Mouse (Mus musculus): ENCODE results near the gene Nell2. TPM values are rescaled to one million over a fixed set of nuclear protein-coding genes. Genes with fewer than 3 reads are reported as not detected.

The Nell2 gene
- polyA plus RNA-seq, 1 experiment from 2014 or later, result 194 TPM

- no peaks in the 10 kb centered on the region for H3K9me3 ChIP-seq (replicated peaks)
- H3K9ac ChIP-seq (replicated peaks), result no peak overlapping the region
- H3K36me3 ChIP-seq, result no peaks in the 10 kb centered on the region
- H3K4me3 ChIP-seq (replicated peaks), result no peak overlapping the region
- no peaks in the 10 kb centered on the region for H3K27me3 ChIP-seq (replicated peaks)
- WGBS, result 89% methylated on average over 3 of the region's 3 CpGs
- H3K4me2 ChIP-seq, result no peak overlapping the region
- H3K27ac ChIP-seq (replicated peaks), result no peak overlapping the region
- H3K4me1 ChIP-seq, result no peaks in the 10 kb centered on the region
- ATAC-seq (ENCODE audit: low FRiP score), result no peak
These were observed 291.9 kb downstream of the Nell2 start for GRCm38 (mm10) chr15:95236509-95236908.

GRCm38 (mm10) chr15:95231171-95231570 lies 297.2 kb downstream of the Nell2 start:
- ATAC-seq (ENCODE audit: low FRiP score), result no peak
- H3K9me3 ChIP-seq (replicated peaks), result no peaks in the 10 kb centered on the region
- H3K27me3 ChIP-seq (replicated peaks), result no peaks in the 10 kb centered on the region
- no peaks in the 10 kb centered on the region for H3K4me1 ChIP-seq
- WGBS, result 92% methylated on average over 13 of the region's 13 CpGs
- H3K27ac ChIP-seq (replicated peaks), result no peak overlapping the region
- H3K36me3 ChIP-seq, result peaks cover 2% of the 10 kb centered on the region; the same call in 1 of the 2 replicates
- H3K4me3 ChIP-seq (replicated peaks), result no peak overlapping the region
- no peak overlapping the region for H3K4me2 ChIP-seq
- H3K9ac ChIP-seq (replicated peaks), result no peak overlapping the region

- H3K27ac ChIP-seq (replicated peaks), result 0 out of 2 replicates have a peak overlapping the region, but pooled peaks have one; percentile 28
- 35% methylated on average over 12 of the region's 12 CpGs for WGBS
- H3K9ac ChIP-seq (replicated peaks), result no peak overlapping the region
- no peaks in the 10 kb centered on the region for H3K27me3 ChIP-seq (replicated peaks)
- no peak for ATAC-seq (ENCODE audit: low FRiP score)
- no peaks in the 10 kb centered on the region for H3K9me3 ChIP-seq (replicated peaks)
- peaks cover 6% of the 10 kb centered on the region; the same call in 1 of the 2 replicates for H3K36me3 ChIP-seq
- no peak overlapping the region for H3K4me2 ChIP-seq
- no peak overlapping the region for H3K4me3 ChIP-seq (replicated peaks)
- H3K4me1 ChIP-seq, result peaks cover 15% of the 10 kb centered on the region
These were observed 311.6 kb downstream of the Nell2 start for GRCm38 (mm10) chr15:95216640-95217365.

- H3K4me1 ChIP-seq, result no peaks in the 10 kb centered on the region
- no peak overlapping the region for H3K4me2 ChIP-seq
- no peak overlapping the region for H3K4me3 ChIP-seq (replicated peaks)
- 72% methylated on average over 4 of the region's 4 CpGs for WGBS
- H3K27ac ChIP-seq (replicated peaks), result no peak overlapping the region
- no peaks in the 10 kb centered on the region for H3K27me3 ChIP-seq (replicated peaks)
- no peak overlapping the region for H3K9ac ChIP-seq (replicated peaks)
- no peak for ATAC-seq (ENCODE audit: low FRiP score)
- no peaks in the 10 kb centered on the region for H3K36me3 ChIP-seq
- H3K9me3 ChIP-seq (replicated peaks), result no peaks in the 10 kb centered on the region
These were observed 317.8 kb downstream of the Nell2 start for GRCm38 (mm10) chr15:95210551-95210950.

- no peaks in the 10 kb centered on the region for H3K4me1 ChIP-seq
- H3K9ac ChIP-seq (replicated peaks), result no peak overlapping the region
- no peak overlapping the region for H3K4me3 ChIP-seq (replicated peaks)
- H3K36me3 ChIP-seq, result no peaks in the 10 kb centered on the region
- 78% methylated on average over 4 of the region's 4 CpGs for WGBS
- no peak for ATAC-seq (ENCODE audit: low FRiP score)
- no peaks in the 10 kb centered on the region for H3K9me3 ChIP-seq (replicated peaks)
- H3K4me2 ChIP-seq, result no peak overlapping the region
- H3K27me3 ChIP-seq (replicated peaks), result no peaks in the 10 kb centered on the region
- no peak overlapping the region for H3K27ac ChIP-seq (replicated peaks)
These were observed 319.2 kb downstream of the Nell2 start for GRCm38 (mm10) chr15:95209186-95209585.

GRCm38 (mm10) chr15:95193661-95194280 lies 334.6 kb downstream of the Nell2 start:
- Histone ChIP-seq H3K27me3 (replicated peaks) (no peaks in the 10 kb centered on the region), H3K4me2 (no peak overlapping the region), H3K36me3 (no peaks in the 10 kb centered on the region), H3K27ac (replicated peaks) (no peak overlapping the region), H3K4me3 (replicated peaks) (no peak overlapping the region), H3K9me3 (replicated peaks) (no peaks in the 10 kb centered on the region), H3K4me1 (no peaks in the 10 kb centered on the region), H3K9ac (replicated peaks) (no peak overlapping the region)
- WGBS, result 66% methylated on average over 9 of the region's 9 CpGs
- ATAC-seq (ENCODE audit: low FRiP score), result no peak

GRCm38 (mm10) chr15:95192951-95193350 lies 335.4 kb downstream of the Nell2 start:
- H3K4me1 ChIP-seq, result no peaks in the 10 kb centered on the region
- WGBS, result 77% methylated on average over 8 of the region's 8 CpGs
- H3K4me3 ChIP-seq (replicated peaks), result no peak overlapping the region
- H3K36me3 ChIP-seq, result no peaks in the 10 kb centered on the region
- ATAC-seq (ENCODE audit: low FRiP score), result no peak
- no peaks in the 10 kb centered on the region for H3K9me3 ChIP-seq (replicated peaks)
- no peak overlapping the region for H3K4me2 ChIP-seq
- H3K9ac ChIP-seq (replicated peaks), result no peak overlapping the region
- no peaks in the 10 kb centered on the region for H3K27me3 ChIP-seq (replicated peaks)
- H3K27ac ChIP-seq (replicated peaks), result no peak overlapping the region

- Histone ChIP-seq H3K4me3 (replicated peaks) (no peak overlapping the region), H3K27me3 (replicated peaks) (no peaks in the 10 kb centered on the region), H3K9ac (replicated peaks) (no peak overlapping the region), H3K4me2 (0 out of 2 replicates have a peak overlapping the region, but pooled peaks have one; percentile 5), H3K36me3 (no peaks in the 10 kb centered on the region), H3K27ac (replicated peaks) (no peak overlapping the region), H3K4me1 (peaks cover 10% of the 10 kb centered on the region), H3K9me3 (replicated peaks) (no peaks in the 10 kb centered on the region)
- ATAC-seq (ENCODE audit: low FRiP score), result no peak
- 49% methylated on average over 10 of the region's 10 CpGs for WGBS
These were observed 342.1 kb downstream of the Nell2 start for GRCm38 (mm10) chr15:95186226-95186625.

- no peaks in the 10 kb centered on the region for H3K36me3 ChIP-seq
- no peaks in the 10 kb centered on the region for H3K27me3 ChIP-seq (replicated peaks)
- no peak overlapping the region for H3K4me2 ChIP-seq
- no peak overlapping the region for H3K27ac ChIP-seq (replicated peaks)
- peaks cover 10% of the 10 kb centered on the region for H3K4me1 ChIP-seq
- H3K9ac ChIP-seq (replicated peaks), result no peak overlapping the region
- no peak overlapping the region for H3K4me3 ChIP-seq (replicated peaks)
- WGBS, result 70% methylated on average over 9 of the region's 9 CpGs
- no peaks in the 10 kb centered on the region for H3K9me3 ChIP-seq (replicated peaks)
- no peak for ATAC-seq (ENCODE audit: low FRiP score)
These were observed 342.9 kb downstream of the Nell2 start for GRCm38 (mm10) chr15:95185419-95185818.

- Histone ChIP-seq H3K27me3 (replicated peaks) (no peaks in the 10 kb centered on the region), H3K4me3 (replicated peaks) (no peak overlapping the region), H3K4me1 (peaks cover 10% of the 10 kb centered on the region), H3K9me3 (replicated peaks) (no peaks in the 10 kb centered on the region), H3K36me3 (no peaks in the 10 kb centered on the region), H3K27ac (replicated peaks) (no peak overlapping the region), H3K9ac (replicated peaks) (no peak overlapping the region), H3K4me2 (no peak overlapping the region)
- ATAC-seq (ENCODE audit: low FRiP score), result no peak
- WGBS, result 54% methylated on average over 5 of the region's 5 CpGs
These were observed 344.9 kb downstream of the Nell2 start for GRCm38 (mm10) chr15:95183450-95183849.

- no peak overlapping the region for H3K9ac ChIP-seq (replicated peaks)
- no peaks in the 10 kb centered on the region for H3K27me3 ChIP-seq (replicated peaks)
- 0 out of 2 replicates have a peak, but pooled peaks cover 3% of the 10 kb centered on the region for H3K4me1 ChIP-seq
- no peaks in the 10 kb centered on the region for H3K36me3 ChIP-seq
- ATAC-seq (ENCODE audit: low FRiP score), result no peak
- no peak overlapping the region for H3K4me2 ChIP-seq
- 27% methylated on average over 3 of the region's 3 CpGs for WGBS
- H3K4me3 ChIP-seq (replicated peaks), result no peak overlapping the region
- no peak overlapping the region for H3K27ac ChIP-seq (replicated peaks)
- no peaks in the 10 kb centered on the region for H3K9me3 ChIP-seq (replicated peaks)
These were observed 371.5 kb downstream of the Nell2 start for GRCm38 (mm10) chr15:95156828-95157227.

GRCm38 (mm10) chr15:95145118-95145517 lies 383.2 kb downstream of the Nell2 start:
- Histone ChIP-seq H3K36me3 (no peaks in the 10 kb centered on the region), H3K4me2 (no peak overlapping the region), H3K9me3 (replicated peaks) (no peaks in the 10 kb centered on the region), H3K4me1 (no peaks in the 10 kb centered on the region), H3K4me3 (replicated peaks) (no peak overlapping the region), H3K27me3 (replicated peaks) (no peaks in the 10 kb centered on the region), H3K27ac (replicated peaks) (no peak overlapping the region), H3K9ac (replicated peaks) (no peak overlapping the region)
- WGBS, result 80% methylated on average over 2 of the region's 2 CpGs
- ATAC-seq (ENCODE audit: low FRiP score), result no peak

All from neural tube, embryonic 15.5 days (tissue).